ENCODE assay signal across 8 mouse cellular contexts in genomic region chr14:16242193-16242815, GRCm38 (mm10). TPM values are rescaled to one million over a fixed set of nuclear protein-coding genes. Genes with fewer than 3 reads are reported as not detected.
DNase-seq lines count a peak whose midpoint lies in the region; ATAC-seq and TF ChIP-seq lines count a peak whose summit lies in the region.

No protein-coding gene starts in this region.

- ATAC-seq in hindbrain, embryonic 11.5 days (ENCODE audit: low FRiP score) = no peak
- ATAC-seq in inflammation-experienced regulatory T-cells, adult 6 months = no peak

- TF ChIP-seq CTCF in layer of hippocampus, adult 2 months (conservative IDR thresholded peaks at IDR 0.05) = no peak

- peak overlapping the region; percentile 85 for H3K4me3 ChIP-seq in layer of hippocampus, adult 2 months
- no peak overlapping the region for H3K4me3 ChIP-seq in hindbrain, embryonic 11.5 days (ENCODE audit: low read depth, low read length)

- no peaks in the 10 kb centered on the region for H3K9me3 ChIP-seq in hindbrain, embryonic 11.5 days (ENCODE audit: control insufficient read depth, low read length)

- H3K4me2 ChIP-seq in hindbrain, embryonic 11.5 days (replicated peaks; ENCODE audit: low read depth, low read length) = peak overlapping the region; percentile 59

- H3K36me3 ChIP-seq in hindbrain, embryonic 11.5 days (ENCODE audit: control insufficient read depth, insufficient read depth, low read length) = no peaks in the 10 kb centered on the region

- no peak overlapping the region for H3K9ac ChIP-seq in hindbrain, embryonic 11.5 days (ENCODE audit: low read depth, low read length)

- 97% methylated on average over 10 of the region's 10 CpGs for WGBS in hindbrain, embryonic 11.5 days

- no peaks in the 10 kb centered on the region for H3K4me1 ChIP-seq in hindbrain, embryonic 11.5 days (replicated peaks; ENCODE audit: control insufficient read depth, insufficient read depth, low read length)

- peak overlapping the region; percentile 89 for H3K27ac ChIP-seq in layer of hippocampus, adult 2 months
- H3K27ac ChIP-seq in hindbrain, embryonic 11.5 days (ENCODE audit: low read depth, low read length) = no peak overlapping the region

- DNase-seq in layer of hippocampus, adult 2 months (ENCODE audit: low spot score in 2 of 2) = no peak
- DNase-seq in layer of hippocampus, adult 9-11 months = no peak
- peak; percentile 33 to 51 for DNase-seq in cerebellum, postnatal 14 days
- peak; percentile 2 for DNase-seq in hindbrain, embryonic 11.5 days (ENCODE audit: low spot score)
- DNase-seq in lung, postnatal 10 days = peak; percentile 16
- DNase-seq in retina, postnatal 1 day = no peak
- DNase-seq in right cerebral cortex, postnatal 14 days = no peak

- H3K27me3 ChIP-seq in hindbrain, embryonic 11.5 days (ENCODE audit: control insufficient read depth, insufficient read depth, low read length) = no peaks in the 10 kb centered on the region

RNA-seq across cellular contexts. Expression of gene Ngly1, which starts 6.8 kb away (rescaled TPM):
- total RNA-seq in layer of hippocampus, adult 2 months (2021) = 10 to 100 TPM; 27.5 to 28.6 TPM
- polyA plus RNA-seq in hindbrain, embryonic 11.5 days (2014; fragmentation: Nextera tagmentation; extraction: Ambion mirVana) = 23.0 and 24.3 TPM in 2 replicates
- polyA plus RNA-seq in inflammation-experienced regulatory T-cells, adult 6 months (2017; shearing (Covaris generic)) = 100 to 1,000 TPM in 1 of 3 experiments, 10 to 100 TPM in 2; 78.7 to 102 (median 93.2) TPM

RNA-seq across cellular contexts. Expression of gene Oxsm, which starts 7.3 kb away (rescaled TPM):
- total RNA-seq in layer of hippocampus, adult 2 months (2021) = 10 to 100 TPM in 1 of 2 experiments, 1 to 10 TPM in 1; 9.3 to 10.1 TPM
- polyA plus RNA-seq in hindbrain, embryonic 11.5 days (2014; fragmentation: Nextera tagmentation; extraction: Ambion mirVana) = 1.2 and 1.8 TPM in 2 replicates
- 1 to 10 TPM; 4.4 to 6.8 (median 5.6) TPM for polyA plus RNA-seq in inflammation-experienced regulatory T-cells, adult 6 months (2017; shearing (Covaris generic))

Comparison
In these comparisons a context has a peak if more than half of its experiments do, and no peak if none do; other contexts are left out.
1. DNase-seq: peak in cerebellum, postnatal 14 days (2 of 2), hindbrain, embryonic 11.5 days (single experiment) and lung, postnatal 10 days (single experiment); none in layer of hippocampus, adult 2 months (0 of 2), layer of hippocampus, adult 9-11 months (single experiment), retina, postnatal 1 day (single experiment) and right cerebral cortex, postnatal 14 days (single experiment).